Mouse (Mus musculus) olfactory bulb, adult 2 months (tissue): ENCODE measurements at regions not wholly inside any gene's neighbourhood (a gene's known extent, or its start where the extent isn't known, plus 50 kb on each side); places are given as distances from the start of the nearest gene placed in this dataset.

Source experiments
- CTCF ChIP-seq: fragments of 200-500 bp; IDR thresholded peaks from 2 replicates; pipeline ENCODE4 v1.5.1; 2012; ENCODE audit warnings: low read depth, mild to moderate bottlenecking, low read length, moderate library complexity; ENCODE audit not compliant: insufficient read depth
- POLR2A ChIP-seq: fragments of 200-500 bp; IDR thresholded peaks from 2 replicates; pipeline ENCODE4 v1.6.1; 2012; ENCODE audit warnings: mild to moderate bottlenecking, low read depth, low read length, moderate library complexity; ENCODE audit not compliant: insufficient read depth

DNA sequence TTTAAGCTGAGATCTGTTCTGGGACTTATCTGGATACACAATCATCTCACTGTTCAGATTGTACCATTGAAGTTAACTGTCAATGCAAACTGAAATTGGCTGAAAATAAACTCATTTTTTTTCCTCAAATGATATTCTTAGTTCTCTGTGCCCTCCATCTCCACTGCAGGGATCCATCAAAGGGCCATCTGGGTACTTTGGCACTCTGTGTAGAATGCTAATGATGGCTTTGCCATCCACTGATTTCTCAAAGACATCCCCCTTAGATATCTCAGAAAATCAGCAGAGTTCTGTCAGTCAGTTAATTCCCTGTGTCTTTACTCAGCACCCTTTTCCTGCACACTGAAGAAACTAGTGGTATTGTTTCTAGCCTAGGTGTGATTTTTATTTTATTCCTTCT lies 224.6 kb downstream of the Papss1 start:
- no peak for TF ChIP-seq CTCF
- no peak for TF ChIP-seq POLR2A
